Mouse (Mus musculus): ENCODE measurements around the gene Unc13a.

- peak; percentile 98 for TF ChIP-seq CTCF (IDR thresholded peaks at IDR 0.05; ENCODE audit: low read depth, low read length)
- no peak for TF ChIP-seq POLR2A (IDR thresholded peaks at IDR 0.05; ENCODE audit: insufficient read depth, low read length)
- TF ChIP-seq EP300 (IDR thresholded peaks at IDR 0.05; ENCODE audit: insufficient read depth, low read depth, low read length), result no peak
Measured at GRCm38 (mm10) chr8:71660325-71661120, 11.0 kb downstream of the Unc13a start.
